Mouse (Mus musculus) 416B (cell line): ENCODE data around the gene Mrpl55.

Source experiments
- DNase-seq: peaks from one replicate; pipeline ENCODE4 v3.0.0; 2011; ENCODE audit warnings: low read depth

Mrpl55 gene

GRCm38 (mm10) chr11:59202081-59202995, at the start of gene Mrpl55:
TSS of gene Mrpl55 (plus strand) at chr11:59202486.
- peak; percentile 94 for DNase-seq

GRCm38 (mm10) chr11:59154220-59154619, 48.1 kb upstream of the Mrpl55 start:
- no peak for DNase-seq

GRCm38 (mm10) chr11:59155900-59156299, 46.4 kb upstream of the Mrpl55 start:
- DNase-seq, result no peak

- no peak for DNase-seq
Observed at GRCm38 (mm10) chr11:59159099-59159498, 43.2 kb upstream of the Mrpl55 start.

GRCm38 (mm10) chr11:59159558-59159957, 42.7 kb upstream of the Mrpl55 start:
- no peak for DNase-seq

GRCm38 (mm10) chr11:59161398-59161797, 40.9 kb upstream of the Mrpl55 start:
- no peak for DNase-seq

- no peak for DNase-seq
Observed at GRCm38 (mm10) chr11:59162443-59163254, 39.6 kb upstream of the Mrpl55 start.

- peak; percentile 99 for DNase-seq
Observed at GRCm38 (mm10) chr11:59163255-59164236, 38.7 kb upstream of the Mrpl55 start, which contains the start of gene Iba57. TSS of gene Iba57 (minus strand) at chr11:59163739.

GRCm38 (mm10) chr11:59164384-59164783, 37.9 kb upstream of the Mrpl55 start:
- peak; percentile 51 for DNase-seq

GRCm38 (mm10) chr11:59165616-59166241, 36.6 kb upstream of the Mrpl55 start:
- DNase-seq, result peak; percentile 7

- no peak for DNase-seq
Observed at GRCm38 (mm10) chr11:59169807-59170206, 32.5 kb upstream of the Mrpl55 start.

GRCm38 (mm10) chr11:59170549-59170948, 31.7 kb upstream of the Mrpl55 start:
- no peak for DNase-seq

- DNase-seq, result no peak
Observed at GRCm38 (mm10) chr11:59174189-59174838, 28.0 kb upstream of the Mrpl55 start.

- DNase-seq, result no peak
Observed at GRCm38 (mm10) chr11:59176475-59176874, 25.8 kb upstream of the Mrpl55 start.

- DNase-seq, result no peak
Observed at GRCm38 (mm10) chr11:59176921-59177320, 25.4 kb upstream of the Mrpl55 start.

- DNase-seq, result no peak
Observed at GRCm38 (mm10) chr11:59182864-59183331, 19.4 kb upstream of the Mrpl55 start, which contains the start of gene Gjc2. TSS of gene Gjc2 (minus strand) at chr11:59183213.

- peak; percentile 58 for DNase-seq
Observed at GRCm38 (mm10) chr11:59183821-59184220, 18.5 kb upstream of the Mrpl55 start.

- no peak for DNase-seq
Observed at GRCm38 (mm10) chr11:59185490-59185889, 16.8 kb upstream of the Mrpl55 start.

- DNase-seq, result no peak
Observed at GRCm38 (mm10) chr11:59187706-59188105, 14.6 kb upstream of the Mrpl55 start.
